Mouse (Mus musculus) erythroblast, embryonic 14.5 days (primary cell): Measurements from ENCODE around the gene Ptprt.

ENCODE experiments used
- GATA1 ChIP-seq: IDR thresholded peaks from 2 replicates; pipeline ENCODE4 v1.6.1; 2012; ENCODE audit warnings: low read length, inconsistent platforms, mixed read lengths
- TAL1 ChIP-seq: IDR thresholded peaks from 3 replicates; pipeline ENCODE4 v1.6.1; 2012; ENCODE audit warnings: low read length, inconsistent platforms, mixed read lengths

- TF ChIP-seq TAL1: no peak
- no peak for TF ChIP-seq GATA1
Measured at GRCm38 (mm10) chr2:162626076-162626475, 34.9 kb downstream of the Ptprt start.
